Mouse (Mus musculus) brain, embryonic 14.5 days (tissue): ENCODE measurements around the gene Pik3r6.
A peak's percentile ranks its signal among the peaks of the same experiment; 100 is the strongest.

ENCODE experiments used
- CTCF ChIP-seq: fragments of 200-500 bp; IDR thresholded peaks from 2 replicates; pipeline ENCODE4 v1.5.1; 2012; ENCODE audit warnings: inconsistent platforms, mild to moderate bottlenecking, moderate library complexity, borderline replicate concordance; ENCODE audit not compliant: insufficient read depth, insufficient read length; ENCODE audit errors: extremely low read depth
- POLR2A ChIP-seq: fragments of 200-500 bp; IDR thresholded peaks from 2 replicates; pipeline ENCODE4 v1.6.1; 2012; ENCODE audit warnings: mild to moderate bottlenecking, inconsistent platforms, borderline replicate concordance; ENCODE audit not compliant: poor library complexity, insufficient read depth, insufficient read length, severe bottlenecking; ENCODE audit errors: extremely low read depth

GRCm38 (mm10) chr11:68549597-68549996 is 46.8 kb downstream of the Pik3r6 start:
- TF ChIP-seq CTCF (peak; percentile 23; the same call in 1 of the 2 replicates), POLR2A (no peak)
